16 mouse cellular contexts compared by ENCODE assay signal in the genomic region with DNA sequence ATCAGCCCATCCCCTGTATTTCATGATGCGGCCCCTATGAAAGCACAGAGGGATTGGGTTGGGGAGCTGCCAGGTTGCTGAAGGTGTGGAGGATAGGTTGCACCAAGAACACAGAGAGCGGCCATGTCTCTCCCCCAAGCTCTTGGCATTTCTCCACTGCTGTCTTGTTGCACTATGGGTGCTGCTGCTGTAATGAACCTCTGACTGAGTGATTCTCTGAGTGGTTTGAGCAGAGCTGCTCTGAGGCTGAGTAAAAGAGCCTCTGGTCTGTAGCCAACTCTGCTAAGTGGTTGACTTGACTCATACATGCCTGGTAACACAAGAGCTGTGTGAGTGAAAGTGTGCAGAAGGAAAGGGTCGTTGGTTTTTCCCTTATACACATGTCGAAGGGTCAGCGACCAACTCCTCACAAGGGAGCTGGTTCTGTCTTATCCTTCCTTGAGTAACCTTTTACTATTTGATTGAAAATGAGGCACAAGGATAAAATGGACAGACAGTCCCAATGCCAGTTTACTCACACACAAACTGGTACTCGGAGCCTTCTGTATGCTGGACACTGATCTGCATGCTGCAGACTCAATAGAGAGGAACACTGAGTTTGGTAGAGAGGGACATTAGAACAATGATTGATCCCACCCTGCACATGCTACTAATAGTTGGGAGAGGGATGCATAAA. TPM values are rescaled to one million over a fixed set of nuclear protein-coding genes. Genes with fewer than 3 reads are reported as not detected.
"Had no signal": no experiment of that assay in that cellular context is flagged by ENCODE, and none has a peak within 500 bp of the region (broad histone marks: within the 10 kb centered on the region; RNA-seq: fewer than 3 reads in every experiment).

No protein-coding gene starts in this region.

RNA-seq across cellular contexts. Expression of a gene that starts 0.8 kb away (rescaled TPM):
- polyA plus RNA-seq: neural tube, embryonic 11.5 days had no signal

RNA-seq across cellular contexts. Expression of a gene that starts 30.4 kb away (rescaled TPM):
- total RNA-seq: layer of hippocampus, postnatal 36 days; left cerebral cortex, postnatal 25 days; midbrain, postnatal 0 days had no signal
- polyA plus RNA-seq: kidney, postnatal 0 days; limb, embryonic 11.5 days; limb, embryonic 15.5 days; liver, embryonic 13.5 days; lung, embryonic 15.5 days; midbrain, embryonic 13.5 days; midbrain, postnatal 0 days; neural tube, embryonic 11.5 days; neural tube, embryonic 15.5 days; thymus, postnatal 0 days had no signal

RNA-seq across cellular contexts. Expression of a gene that starts 32.3 kb away (rescaled TPM):
- total RNA-seq: layer of hippocampus, adult 18-20 months; layer of hippocampus, postnatal 36 days; left cerebral cortex, postnatal 25 days had no signal
- polyA plus RNA-seq: limb, embryonic 11.5 days; midbrain, postnatal 0 days; neural tube, embryonic 11.5 days; neural tube, embryonic 15.5 days; thymus, postnatal 0 days had no signal

RNA-seq across cellular contexts. Expression of a gene that starts 47.8 kb away (rescaled TPM):
- total RNA-seq: layer of hippocampus, adult 18-20 months; layer of hippocampus, postnatal 36 days; left cerebral cortex, adult 8-10 months; left cerebral cortex, postnatal 25 days; midbrain, postnatal 0 days had no signal
- polyA plus RNA-seq: limb, embryonic 11.5 days; limb, embryonic 15.5 days; liver, embryonic 13.5 days; liver, postnatal 0 days; lung, embryonic 15.5 days; midbrain, embryonic 13.5 days; midbrain, postnatal 0 days; neural tube, embryonic 11.5 days; neural tube, embryonic 15.5 days; small intestine, adult 2 months; thymus, postnatal 0 days had no signal
